Mouse (Mus musculus): ENCODE data around the gene Taar7e. TPM values are rescaled to one million over a fixed set of nuclear protein-coding genes. Genes with fewer than 3 reads are reported as not detected.
"Not testable (repeated sequence)": the region's sequence is repeated elsewhere in the genome, so short reads cannot be mapped to it uniquely, and the experiment has no call there.

Gene Taar7e
- polyA plus RNA-seq, 1 experiment from 2014 or later = not detected

GRCm38 (mm10) chr10:24076200-24076599 is 38.8 kb downstream of the Taar7e start, which contains the start of gene Taar8a:
Gene Taar8a (plus strand): TSS chr10:24076500.
- not testable (repeated sequence) for H3K9me3 ChIP-seq; ATAC-seq (ENCODE audit: insufficient read depth, low FRiP score, low read depth); H3K4me3 ChIP-seq (replicated peaks); H3K27ac ChIP-seq; H3K4me2 ChIP-seq; H3K4me1 ChIP-seq; H3K9ac ChIP-seq; H3K36me3 ChIP-seq; H3K27me3 ChIP-seq (replicated peaks)
- WGBS = 75% methylated on average over 2 of the region's 4 CpGs

GRCm38 (mm10) chr10:24080166-24080565 is 42.8 kb downstream of the Taar7e start:
- no peak; the same call in 1 of the 2 replicates for ATAC-seq (ENCODE audit: insufficient read depth, low FRiP score, low read depth)
- H3K9me3 ChIP-seq = no peaks in the 10 kb centered on the region
- H3K27ac ChIP-seq = no peak overlapping the region
- H3K27me3 ChIP-seq (replicated peaks) = no peaks in the 10 kb centered on the region
- H3K4me2 ChIP-seq = no peak overlapping the region
- H3K36me3 ChIP-seq = no peaks in the 10 kb centered on the region
- 41% methylated on average over 3 of the region's 3 CpGs for WGBS
- no peak overlapping the region for H3K9ac ChIP-seq
- H3K4me3 ChIP-seq (replicated peaks) = no peak overlapping the region
- H3K4me1 ChIP-seq = no peaks in the 10 kb centered on the region

GRCm38 (mm10) chr10:24085936-24086335 is 48.5 kb downstream of the Taar7e start:
- H3K27ac ChIP-seq = 0 out of 2 replicates have a peak overlapping the region, but pooled peaks have one; percentile 48
- WGBS = 71% methylated on average over 5 of the region's 5 CpGs
- H3K36me3 ChIP-seq = no peaks in the 10 kb centered on the region
- no peak for ATAC-seq (ENCODE audit: insufficient read depth, low FRiP score, low read depth)
- no peaks in the 10 kb centered on the region; the same call in 1 of the 2 replicates for H3K4me1 ChIP-seq
- H3K27me3 ChIP-seq (replicated peaks) = no peaks in the 10 kb centered on the region
- H3K9ac ChIP-seq = no peak overlapping the region
- no peaks in the 10 kb centered on the region for H3K9me3 ChIP-seq
- H3K4me2 ChIP-seq = no peak overlapping the region
- H3K4me3 ChIP-seq (replicated peaks) = no peak overlapping the region

DNA sequence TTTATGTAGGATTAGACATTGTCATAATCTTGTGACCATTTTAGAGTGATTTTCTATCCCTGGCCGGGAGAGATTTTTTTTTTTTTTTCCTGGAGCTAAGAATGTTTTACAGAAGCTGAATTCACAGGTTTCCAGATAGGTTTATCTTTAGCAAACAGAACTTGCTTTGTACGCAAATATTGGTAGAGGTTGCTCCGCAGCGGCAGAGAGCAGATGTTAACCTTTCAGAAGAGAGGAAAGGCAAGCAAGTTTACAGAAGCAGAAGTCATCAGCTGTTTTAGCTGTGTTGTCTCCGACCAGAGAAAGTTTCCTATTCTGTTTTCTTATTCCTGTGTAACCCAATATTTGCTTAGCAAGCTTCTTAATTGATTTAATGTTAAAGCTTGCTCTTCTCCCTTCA is 49.1 kb downstream of the Taar7e start:
- Histone ChIP-seq H3K36me3 (no peaks in the 10 kb centered on the region), H3K9me3 (no peaks in the 10 kb centered on the region), H3K27ac (0 out of 2 replicates have a peak overlapping the region, but pooled peaks have one; percentile 48), H3K4me2 (no peak overlapping the region), H3K4me3 (replicated peaks) (no peak overlapping the region), H3K27me3 (replicated peaks) (no peaks in the 10 kb centered on the region), H3K4me1 (no peaks in the 10 kb centered on the region; the same call in 1 of the 2 replicates), H3K9ac (no peak overlapping the region)
- WGBS = 44% methylated on average over 5 of the region's 5 CpGs
- peak; percentile 73; the same call in 1 of the 2 replicates for ATAC-seq (ENCODE audit: insufficient read depth, low FRiP score, low read depth)

- Histone ChIP-seq H3K27ac (0 out of 2 replicates have a peak overlapping the region, but pooled peaks have one; percentile 41), H3K4me2 (no peak overlapping the region), H3K4me3 (replicated peaks) (no peak overlapping the region), H3K9me3 (no peaks in the 10 kb centered on the region), H3K4me1 (no peaks in the 10 kb centered on the region; the same call in 1 of the 2 replicates), H3K27me3 (replicated peaks) (no peaks in the 10 kb centered on the region), H3K9ac (no peak overlapping the region), H3K36me3 (no peaks in the 10 kb centered on the region)
- 89% methylated on average over 2 of the region's 2 CpGs for WGBS
- no peak for ATAC-seq (ENCODE audit: insufficient read depth, low FRiP score, low read depth)
These were observed 49.8 kb downstream of the Taar7e start for GRCm38 (mm10) chr10:24087168-24087567.

Other genes starting within 250 kb of the Taar7e start
- gene Slc18b1, start 240.6 kb upstream of the Taar7e start, polyA plus RNA-seq (2015; fragmentation: Nextera tagmentation; extraction: Ambion mirVana) = 14.8 and 19.8 TPM in 2 replicates
- gene Vnn3, start 186.2 kb upstream of the Taar7e start, polyA plus RNA-seq (2015; fragmentation: Nextera tagmentation; extraction: Ambion mirVana) = 0.41 and 0.67 TPM in 2 replicates
- gene Vnn1, start 142.9 kb upstream of the Taar7e start, polyA plus RNA-seq (2015; fragmentation: Nextera tagmentation; extraction: Ambion mirVana) = 3.0 and 4.1 TPM in 2 replicates
- not detected in 2 replicates for gene Taar1, start 117.3 kb upstream of the Taar7e start, polyA plus RNA-seq (2015; fragmentation: Nextera tagmentation; extraction: Ambion mirVana)
- not detected in 2 replicates for gene Taar2, start 99.0 kb upstream of the Taar7e start, polyA plus RNA-seq (2015; fragmentation: Nextera tagmentation; extraction: Ambion mirVana)
- not detected in 2 replicates for gene Taar3, start 88.1 kb upstream of the Taar7e start, polyA plus RNA-seq (2015; fragmentation: Nextera tagmentation; extraction: Ambion mirVana)
- not detected in 2 replicates for gene Taar4, start 77.1 kb upstream of the Taar7e start, polyA plus RNA-seq (2015; fragmentation: Nextera tagmentation; extraction: Ambion mirVana)
- not detected in 2 replicates for gene Taar5, start 66.9 kb upstream of the Taar7e start, polyA plus RNA-seq (2015; fragmentation: Nextera tagmentation; extraction: Ambion mirVana)
- gene Taar6, start 52.0 kb upstream of the Taar7e start, polyA plus RNA-seq (2015; fragmentation: Nextera tagmentation; extraction: Ambion mirVana) = not detected in 2 replicates
- gene Taar7a, start 44.1 kb upstream of the Taar7e start, polyA plus RNA-seq (2015; fragmentation: Nextera tagmentation; extraction: Ambion mirVana) = not detected in 2 replicates
- not detected in 2 replicates for gene Taar7b, start 37.7 kb upstream of the Taar7e start, polyA plus RNA-seq (2015; fragmentation: Nextera tagmentation; extraction: Ambion mirVana)
- gene Taar7d, start 10.4 kb upstream of the Taar7e start, polyA plus RNA-seq (2015; fragmentation: Nextera tagmentation; extraction: Ambion mirVana) = not detected in 2 replicates
- not detected in 2 replicates for gene Taar7f, start 11.9 kb downstream of the Taar7e start, polyA plus RNA-seq (2015; fragmentation: Nextera tagmentation; extraction: Ambion mirVana)
- not detected in 2 replicates for gene Taar8a, start 38.9 kb downstream of the Taar7e start, polyA plus RNA-seq (2015; fragmentation: Nextera tagmentation; extraction: Ambion mirVana)
- not detected in 2 replicates for gene Taar8b, start 54.7 kb downstream of the Taar7e start, polyA plus RNA-seq (2015; fragmentation: Nextera tagmentation; extraction: Ambion mirVana)
- gene Taar8c, start 64.3 kb downstream of the Taar7e start, polyA plus RNA-seq (2015; fragmentation: Nextera tagmentation; extraction: Ambion mirVana) = not detected in 2 replicates
- 0.13 TPM in 1 of 2 replicates, not detected in the other for gene Taar9, start 71.9 kb downstream of the Taar7e start, polyA plus RNA-seq (2015; fragmentation: Nextera tagmentation; extraction: Ambion mirVana)
- 87.8 and 91.1 TPM in 2 replicates for gene Stx7, start 111.7 kb downstream of the Taar7e start, polyA plus RNA-seq (2015; fragmentation: Nextera tagmentation; extraction: Ambion mirVana)
- 10.9 and 14.9 TPM in 2 replicates for gene Moxd1, start 185.9 kb downstream of the Taar7e start, polyA plus RNA-seq (2015; fragmentation: Nextera tagmentation; extraction: Ambion mirVana)